Mouse (Mus musculus) brain, embryonic 14.5 days (tissue): ENCODE measurements at regions not wholly inside any gene's neighbourhood (a gene's known extent, or its start where the extent isn't known, plus 50 kb on each side); places are given as distances from the start of the nearest gene placed in this dataset.

Experiments
- CTCF ChIP-seq: fragments of 200-500 bp; IDR thresholded peaks from 2 replicates; pipeline ENCODE4 v1.5.1; 2012; ENCODE audit warnings: inconsistent platforms, mild to moderate bottlenecking, moderate library complexity, borderline replicate concordance; ENCODE audit not compliant: insufficient read depth, insufficient read length; ENCODE audit errors: extremely low read depth
- POLR2A ChIP-seq: fragments of 200-500 bp; IDR thresholded peaks from 2 replicates; pipeline ENCODE4 v1.6.1; 2012; ENCODE audit warnings: mild to moderate bottlenecking, inconsistent platforms, borderline replicate concordance; ENCODE audit not compliant: poor library complexity, insufficient read depth, insufficient read length, severe bottlenecking; ENCODE audit errors: extremely low read depth

GRCm38 (mm10) chr13:39631506-39632132 is 670.9 kb upstream of the Slc35b3 start:
- TF ChIP-seq CTCF (no peak), POLR2A (no peak)
